Mouse (Mus musculus) heart, postnatal 0 days (tissue): ENCODE measurements at regions not wholly inside any gene's neighbourhood (a gene's known extent, or its start where the extent isn't known, plus 50 kb on each side); places are given as distances from the start of the nearest gene placed in this dataset.

Source experiments
- CTCF ChIP-seq: IDR thresholded peaks from 2 replicates; pipeline ENCODE4 v1.5.1; 2016; ENCODE audit warnings: antibody characterized with exemption, control low read depth, low read depth
- EP300 ChIP-seq: IDR thresholded peaks from 2 replicates; pipeline ENCODE4 v1.6.1; 2016; ENCODE audit warnings: antibody characterized with exemption, low read depth

DNA sequence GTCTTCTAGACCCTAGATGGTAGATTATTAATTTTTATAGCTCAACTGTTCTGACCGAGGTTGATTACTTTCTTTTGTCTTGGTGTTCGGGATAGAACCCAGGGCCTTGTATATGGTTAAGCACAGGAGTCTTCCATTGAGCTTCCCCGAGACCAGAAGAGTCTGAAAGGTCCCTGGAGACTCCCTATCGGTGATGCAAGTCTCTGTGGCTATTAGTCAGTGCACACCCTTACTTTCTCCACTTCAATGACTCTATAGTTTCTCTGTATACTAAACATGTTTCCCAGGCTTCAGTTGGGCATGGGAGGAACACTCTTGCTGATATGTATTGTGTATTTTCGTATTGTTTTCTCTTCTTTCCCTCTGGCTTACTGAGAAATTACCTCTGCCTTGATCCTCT is 623.8 kb upstream of the Igfbp3 start:
- TF ChIP-seq CTCF = no peak
- TF ChIP-seq EP300 = no peak
